Mouse (Mus musculus) right cerebral cortex, postnatal 25 days (tissue): ENCODE data around the gene Dlgap4.

ENCODE experiments used
- DNase-seq: peaks from one replicate; pipeline ENCODE4 v3.0.0; 2022

Dlgap4 gene

GRCm38 (mm10) chr2:156747315-156747714 is 133.8 kb downstream of the Dlgap4 start:
- DNase-seq, result no peak

GRCm38 (mm10) chr2:156749687-156750086 is 136.2 kb downstream of the Dlgap4 start:
- no peak for DNase-seq

GRCm38 (mm10) chr2:156756937-156757336 is 143.4 kb downstream of the Dlgap4 start:
- DNase-seq, result no peak

GRCm38 (mm10) chr2:156760843-156761505 is 147.5 kb downstream of the Dlgap4 start:
- no peak for DNase-seq

- no peak for DNase-seq
Observed at GRCm38 (mm10) chr2:156761521-156762278, 148.2 kb downstream of the Dlgap4 start.

GRCm38 (mm10) chr2:156762499-156762898 is 149.0 kb downstream of the Dlgap4 start:
- DNase-seq, result peak; percentile 55

GRCm38 (mm10) chr2:156763101-156763500 is 149.6 kb downstream of the Dlgap4 start:
- DNase-seq, result no peak

- no peak for DNase-seq
Observed at GRCm38 (mm10) chr2:156764022-156764421, 150.5 kb downstream of the Dlgap4 start.

GRCm38 (mm10) chr2:156764747-156765146 is 151.2 kb downstream of the Dlgap4 start:
- DNase-seq, result no peak

- no peak for DNase-seq
Observed at GRCm38 (mm10) chr2:156765593-156765992, 152.1 kb downstream of the Dlgap4 start.

- no peak for DNase-seq
Observed at GRCm38 (mm10) chr2:156766227-156767019, 152.9 kb downstream of the Dlgap4 start.

GRCm38 (mm10) chr2:156767108-156767507 is 153.6 kb downstream of the Dlgap4 start:
- no peak for DNase-seq

- DNase-seq, result no peak
Observed at GRCm38 (mm10) chr2:156769274-156769673, 155.8 kb downstream of the Dlgap4 start.

GRCm38 (mm10) chr2:156773470-156773869 is 160.0 kb downstream of the Dlgap4 start:
- no peak for DNase-seq

- DNase-seq, result no peak
Observed at GRCm38 (mm10) chr2:156774035-156774737, 160.7 kb downstream of the Dlgap4 start.

- no peak for DNase-seq
Observed at GRCm38 (mm10) chr2:156774738-156775454, 161.4 kb downstream of the Dlgap4 start, which contains the start of gene Myl9. Myl9 (plus strand) TSS chr2:156775420.

GRCm38 (mm10) chr2:156775455-156776435 is 162.2 kb downstream of the Dlgap4 start:
- DNase-seq, result no peak

GRCm38 (mm10) chr2:156776907-156777306 is 163.4 kb downstream of the Dlgap4 start:
- DNase-seq, result no peak

- DNase-seq, result no peak
Observed at GRCm38 (mm10) chr2:156777326-156778004, 164.0 kb downstream of the Dlgap4 start.

GRCm38 (mm10) chr2:156778571-156778970 is 165.1 kb downstream of the Dlgap4 start:
- DNase-seq, result no peak
